Mouse (Mus musculus) regulatory T cell (primary cell): Measurements from ENCODE around the gene Vmn1r101.
"Not testable (repeated sequence)": the region's sequence is repeated elsewhere in the genome, so short reads cannot be mapped to it uniquely, and the experiment has no call there.

Experiments
- in situ Hi-C: fragments of 300-600 bp; cut with MboI, MseI; formaldehyde crosslinking; loops from one replicate; pipeline ENCODE4 v1.15.1; 2025; ENCODE audit warnings: high pct_unique_total_duplicates

Gene Vmn1r101

GRCm38 (mm10) chr7:20442493-20442892, at the start of gene Vmn1r101:
TSS of gene Vmn1r101 (minus strand) at chr7:20442593.
- in situ Hi-C loops, result loop anchor here (25.0 kb wide), 1 partner anchor 1995 kb away; the partner anchor contains the start of gene Vmn1r149

GRCm38 (mm10) chr7:20474825-20475224, 32.4 kb upstream of the Vmn1r101 start, which contains the start of gene Gm10670:
TSS of gene Gm10670 (minus strand) at chr7:20474925.
- in situ Hi-C loops, result not testable (repeated sequence)

GRCm38 (mm10) chr7:20417642-20418041, 24.8 kb downstream of the Vmn1r101 start, which contains the start of gene Vmn1r100:
TSS of gene Vmn1r100 (plus strand) at chr7:20417942.
- in situ Hi-C loops, result not testable (repeated sequence)
